Mouse (Mus musculus) embryonic facial prominence, embryonic 14.5 days (tissue): ENCODE data around the gene Pnpla8. TPM values are rescaled to one million over a fixed set of nuclear protein-coding genes. Genes with fewer than 3 reads are reported as not detected.

Source experiments
- ATAC-seq: fragments of 200-750 bp; cut with Nextera tagmentation; 2 replicates; pipeline ENCODE4 v1.8.0; 2017; ENCODE audit warnings: low read depth, moderate number of reproducible peaks, moderate TSS enrichment
- DNase-seq: peaks from one replicate; pipeline ENCODE4 v3.0.0-alpha.2; 2015; ENCODE audit warnings: low spot score
- H3K27ac ChIP-seq: fragments of 300-500 bp; sonication (generic); replicated peaks from 2 replicates; pipeline ENCODE4 v1.5.1; 2014; ENCODE audit warnings: low read depth, mild to moderate bottlenecking, low read length, moderate library complexity
- H3K27me3 ChIP-seq: fragments of 300-500 bp; sonication (generic); replicated peaks from 2 replicates; pipeline ENCODE4 v1.6.1; 2014; ENCODE audit warnings: low read length; ENCODE audit not compliant: control insufficient read depth, insufficient read depth
- H3K36me3 ChIP-seq: fragments of 300-500 bp; sonication (generic); 2 replicates; pipeline ENCODE4 v1.6.1; 2014; ENCODE audit warnings: low read length, mixed read lengths; ENCODE audit not compliant: control insufficient read depth, insufficient read depth
- H3K4me1 ChIP-seq: fragments of 300-500 bp; sonication (generic); 2 replicates; pipeline ENCODE4 v1.6.1; 2014; ENCODE audit warnings: antibody characterized with exemption, low read length; ENCODE audit not compliant: control insufficient read depth, insufficient read depth
- H3K4me2 ChIP-seq: fragments of 300-500 bp; sonication (generic); 2 replicates; pipeline ENCODE4 v1.6.1; 2014; ENCODE audit warnings: low read depth, mild to moderate bottlenecking, low read length, moderate library complexity, mixed read lengths
- H3K4me3 ChIP-seq: fragments of 300-500 bp; sonication (generic); 2 replicates; pipeline ENCODE4 v1.5.1; 2014; ENCODE audit warnings: low read depth, mild to moderate bottlenecking, low read length
- H3K9ac ChIP-seq: fragments of 300-500 bp; sonication (generic); 2 replicates; pipeline ENCODE4 v1.6.1; 2014; ENCODE audit warnings: low read depth, mild to moderate bottlenecking, low read length, moderate library complexity, mixed read lengths
- H3K9me3 ChIP-seq: fragments of 300-500 bp; sonication (generic); 2 replicates; pipeline ENCODE4 v1.6.1; 2016; ENCODE audit warnings: low read length; ENCODE audit not compliant: control insufficient read depth
- WGBS: fragments of 180-500 bp; shearing (Covaris S2); extraction: QIAGEN DNeasy Blood & Tissue Kit; methylation state at CpG from one replicate; pipeline ENCODE4 v1.1.7; 2014; 5-methylcytosine and 5-hydroxymethylcytosine counted together
- microRNA-seq: library from miRNA; unstranded; fragments of <30 nt; microRNA quantifications from one replicate; pipeline ENCODE4, GENCODE M21; 2016; ENCODE audit warnings: borderline number of aligned reads
- polyA plus RNA-seq: library from polyadenylated mRNA; unstranded; fragments of >200 nt; fragmentation: Nextera tagmentation; extraction: Ambion mirVana; gene quantifications from 2 replicates; pipeline ENCODE4 v1.2.1, GENCODE M21; 2014

Gene Pnpla8
- polyA plus RNA-seq, 1 experiment from 2014 or later = 72.7 TPM

- H3K27me3 ChIP-seq = no peaks in the 10 kb centered on the region
- WGBS = 78% methylated on average over 4 of the region's 4 CpGs
- H3K4me2 ChIP-seq = no peak overlapping the region
- no peaks in the 10 kb centered on the region for H3K36me3 ChIP-seq
- no peak overlapping the region for H3K4me3 ChIP-seq
- H3K9ac ChIP-seq = no peak overlapping the region
- H3K27ac ChIP-seq = no peak overlapping the region
- ATAC-seq (no peak), DNase-seq (no peak)
- no peaks in the 10 kb centered on the region for H3K4me1 ChIP-seq
- no peaks in the 10 kb centered on the region for H3K9me3 ChIP-seq
These were observed 133.9 kb downstream of the Pnpla8 start for GRCm38 (mm10) chr12:44355116-44355515.

DNA sequence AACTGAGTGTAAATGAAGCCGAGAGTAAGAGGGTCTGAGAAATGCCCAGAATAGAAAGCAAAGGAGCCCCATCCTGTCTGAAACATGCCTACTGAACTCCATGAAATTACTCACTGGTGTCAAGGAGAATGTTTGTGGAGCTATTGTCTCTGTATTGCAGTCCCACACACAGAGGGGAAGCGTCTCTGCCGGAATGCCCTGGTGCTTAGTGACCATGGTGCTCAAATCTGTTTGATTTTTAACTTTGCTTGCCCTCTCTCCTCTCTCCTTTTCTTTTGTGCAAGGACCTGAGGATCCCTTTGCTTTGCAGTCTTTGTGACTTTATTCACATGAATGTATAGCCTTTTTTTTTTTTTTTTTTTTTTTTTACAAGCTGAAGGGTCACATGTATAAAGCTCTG is 136.3 kb downstream of the Pnpla8 start:
- no peaks in the 10 kb centered on the region for H3K36me3 ChIP-seq
- 55% methylated on average over 3 of the region's 3 CpGs for WGBS
- H3K4me3 ChIP-seq = no peak overlapping the region
- no peaks in the 10 kb centered on the region for H3K9me3 ChIP-seq
- H3K4me1 ChIP-seq = no peaks in the 10 kb centered on the region
- H3K27me3 ChIP-seq = no peaks in the 10 kb centered on the region
- H3K4me2 ChIP-seq = no peak overlapping the region
- no peak overlapping the region for H3K27ac ChIP-seq
- DNase-seq (no peak), ATAC-seq (no peak)
- no peak overlapping the region for H3K9ac ChIP-seq

DNA sequence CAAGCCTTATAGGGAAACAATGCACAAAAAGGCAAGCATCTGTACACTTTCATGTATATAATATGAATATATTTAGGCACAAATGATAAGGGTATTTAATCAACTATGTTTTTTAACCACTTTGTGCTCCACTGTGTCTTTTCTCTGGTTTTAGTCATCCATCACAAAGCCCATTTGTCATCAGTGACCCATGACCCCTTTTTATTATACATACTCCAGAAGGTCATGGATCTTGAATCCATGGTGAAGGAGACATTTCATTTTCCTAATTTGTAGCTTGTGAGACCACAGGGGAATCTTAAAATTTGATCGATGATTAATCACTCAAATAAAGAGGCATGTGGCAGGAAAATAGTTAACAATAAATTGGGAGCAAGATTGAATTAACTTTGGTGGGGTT is 136.7 kb downstream of the Pnpla8 start:
- WGBS = 82% methylated on average over 1 of the region's 1 CpGs
- DNase-seq (no peak), ATAC-seq (no peak)
- Histone ChIP-seq H3K4me3 (no peak overlapping the region), H3K27ac (no peak overlapping the region), H3K27me3 (no peaks in the 10 kb centered on the region), H3K9ac (no peak overlapping the region), H3K4me2 (no peak overlapping the region), H3K4me1 (no peaks in the 10 kb centered on the region), H3K9me3 (no peaks in the 10 kb centered on the region), H3K36me3 (no peaks in the 10 kb centered on the region)

- DNase-seq (no peak), ATAC-seq (no peak)
- Histone ChIP-seq H3K9me3 (no peaks in the 10 kb centered on the region), H3K27me3 (no peaks in the 10 kb centered on the region), H3K36me3 (no peaks in the 10 kb centered on the region), H3K4me1 (no peaks in the 10 kb centered on the region), H3K4me2 (no peak overlapping the region), H3K4me3 (no peak overlapping the region), H3K27ac (no peak overlapping the region), H3K9ac (no peak overlapping the region)
- WGBS = 52% methylated on average over 3 of the region's 3 CpGs
These were observed 150.0 kb downstream of the Pnpla8 start for GRCm38 (mm10) chr12:44371076-44371710.

Small RNA genes within 50 kb of the gene (microRNA-seq; reads per million reads assigned to microRNA genes)
- not detected for gene Mir5627

Other genes starting within 250 kb of the Pnpla8 start
- gene Dnajb9, start 11.0 kb upstream of the Pnpla8 start, polyA plus RNA-seq = 27.5 and 31.4 TPM in 2 replicates
- gene Nrcam, start 107.5 kb downstream of the Pnpla8 start, polyA plus RNA-seq = 8.7 and 9.0 TPM in 2 replicates